Mouse (Mus musculus) cerebellum, adult 2 months (tissue): Measurements from ENCODE around the gene Scg5.

ENCODE experiments used
- CTCF ChIP-seq: fragments of 200-500 bp; IDR thresholded peaks from 2 replicates; pipeline ENCODE4 v1.5.1; 2011; ENCODE audit warnings: low read depth, mild to moderate bottlenecking, control low read depth, low read length, moderate library complexity, borderline replicate concordance; ENCODE audit not compliant: insufficient read depth
- POLR2A ChIP-seq: fragments of 200-500 bp; IDR thresholded peaks from 2 replicates; pipeline ENCODE4 v1.6.1; 2011; ENCODE audit warnings: low read length, control low read depth, borderline replicate concordance; ENCODE audit not compliant: insufficient read depth

GRCm38 (mm10) chr2:113784851-113785250, 44.1 kb downstream of the Scg5 start:
- TF ChIP-seq CTCF: no peak
- TF ChIP-seq POLR2A: no peak
